Mouse (Mus musculus) adrenal gland, adult 2 months (tissue): ENCODE results near the gene Sf3b6. TPM values are rescaled to one million over a fixed set of nuclear protein-coding genes. Genes with fewer than 3 reads are reported as not detected.
A peak's percentile ranks its signal among the peaks of the same experiment; 100 is the strongest.
"Not testable (repeated sequence)": the region's sequence is repeated elsewhere in the genome, so short reads cannot be mapped to it uniquely, and the experiment has no call there.

Experiments
- DNase-seq: peaks from one replicate; pipeline ENCODE4 v3.0.0; 2021
- long read RNA-seq: library from polyadenylated mRNA; stranded (forward); transcript quantifications from one replicate; pipeline ENCODE4 v2.0.0, GENCODE M21; 2021
- polyA plus RNA-seq: library from polyadenylated mRNA; depleted of rRNA; stranded (reverse); fragments of >200 nt; gene quantifications from 2 replicates; pipeline ENCODE4 v1.2.3, GENCODE M21; 2012; rRNA removed
- total RNA-seq, 2 experiments: library from RNA; stranded (reverse); gene quantifications; 2 replicates each; pipeline ENCODE4 v1.2.3; 2021

Gene Sf3b6
- total RNA-seq (100 to 1,000 TPM; 117 to 145 TPM), polyA plus RNA-seq (7.1 and 9.4 TPM in 2 replicates)
- long read RNA-seq, transcript Sf3b6-201 (4 exons, 1,180 nt): major isoform, 37 of 42 reads
- long read RNA-seq, partial matches to known transcripts: 0 of 42 reads
- long read RNA-seq, other reads (novel, unspliced or antisense): 1 of 42 reads

- peak; percentile 98 for DNase-seq
Measured at GRCm38 (mm10) chr12:4817361-4818101, at the start of gene Sf3b6. Gene Sf3b6, plus strand, starts transcription at chr12:4817544.

GRCm38 (mm10) chr12:4768492-4769332, 48.6 kb upstream of the Sf3b6 start, which contains the start of the genes Pfn4 and Fam228b:
Gene Pfn4, plus strand, starts transcription at chr12:4769022.
Gene Fam228b, minus strand, starts transcription at chr12:4769267.
- DNase-seq: peak; percentile 97

- DNase-seq: no peak
Measured at GRCm38 (mm10) chr12:4769333-4769723, 48.0 kb upstream of the Sf3b6 start.

GRCm38 (mm10) chr12:4774895-4775587, 42.3 kb upstream of the Sf3b6 start:
- DNase-seq: no peak

- no peak for DNase-seq
Measured at GRCm38 (mm10) chr12:4775588-4775949, 41.8 kb upstream of the Sf3b6 start.

- DNase-seq: no peak
Measured at GRCm38 (mm10) chr12:4777734-4778133, 39.6 kb upstream of the Sf3b6 start.

- DNase-seq: no peak
Measured at GRCm38 (mm10) chr12:4780245-4780644, 37.1 kb upstream of the Sf3b6 start.

- no peak for DNase-seq
Measured at GRCm38 (mm10) chr12:4781270-4781669, 36.1 kb upstream of the Sf3b6 start.

GRCm38 (mm10) chr12:4781725-4782404, 35.5 kb upstream of the Sf3b6 start:
- DNase-seq: not testable (repeated sequence)

- DNase-seq: no peak
Measured at GRCm38 (mm10) chr12:4783598-4783997, 33.7 kb upstream of the Sf3b6 start.

GRCm38 (mm10) chr12:4784466-4784865, 32.9 kb upstream of the Sf3b6 start:
- DNase-seq: no peak

- not testable (repeated sequence) for DNase-seq
Measured at GRCm38 (mm10) chr12:4788128-4788527, 29.2 kb upstream of the Sf3b6 start.

- DNase-seq: no peak
Measured at GRCm38 (mm10) chr12:4793718-4794117, 23.6 kb upstream of the Sf3b6 start.

- DNase-seq: not testable (repeated sequence)
Measured at GRCm38 (mm10) chr12:4797471-4797870, 19.9 kb upstream of the Sf3b6 start.

- no peak for DNase-seq
Measured at GRCm38 (mm10) chr12:4811036-4811435, 6.3 kb upstream of the Sf3b6 start.

- DNase-seq: no peak
Measured at GRCm38 (mm10) chr12:4811705-4812104, 5.6 kb upstream of the Sf3b6 start.

GRCm38 (mm10) chr12:4813636-4814035, 3.7 kb upstream of the Sf3b6 start:
- no peak for DNase-seq

GRCm38 (mm10) chr12:4816680-4817360, 524 bp upstream of the Sf3b6 start:
- no peak for DNase-seq

GRCm38 (mm10) chr12:4827256-4827655, 9.9 kb downstream of the Sf3b6 start:
- no peak for DNase-seq

- peak; percentile 37 for DNase-seq
Measured at GRCm38 (mm10) chr12:4836959-4837358, 19.6 kb downstream of the Sf3b6 start.

- DNase-seq: no peak
Measured at GRCm38 (mm10) chr12:4840010-4840409, 22.7 kb downstream of the Sf3b6 start.
